Mouse (Mus musculus): ENCODE measurements around the gene Gm3435. TPM values are rescaled to one million over a fixed set of nuclear protein-coding genes. Genes with fewer than 3 reads are reported as not detected.

Gm3435 gene
- polyA plus RNA-seq (2015; fragmentation: Nextera tagmentation; extraction: Ambion mirVana) = 3.9 and 4.8 TPM in 2 replicates

DNA sequence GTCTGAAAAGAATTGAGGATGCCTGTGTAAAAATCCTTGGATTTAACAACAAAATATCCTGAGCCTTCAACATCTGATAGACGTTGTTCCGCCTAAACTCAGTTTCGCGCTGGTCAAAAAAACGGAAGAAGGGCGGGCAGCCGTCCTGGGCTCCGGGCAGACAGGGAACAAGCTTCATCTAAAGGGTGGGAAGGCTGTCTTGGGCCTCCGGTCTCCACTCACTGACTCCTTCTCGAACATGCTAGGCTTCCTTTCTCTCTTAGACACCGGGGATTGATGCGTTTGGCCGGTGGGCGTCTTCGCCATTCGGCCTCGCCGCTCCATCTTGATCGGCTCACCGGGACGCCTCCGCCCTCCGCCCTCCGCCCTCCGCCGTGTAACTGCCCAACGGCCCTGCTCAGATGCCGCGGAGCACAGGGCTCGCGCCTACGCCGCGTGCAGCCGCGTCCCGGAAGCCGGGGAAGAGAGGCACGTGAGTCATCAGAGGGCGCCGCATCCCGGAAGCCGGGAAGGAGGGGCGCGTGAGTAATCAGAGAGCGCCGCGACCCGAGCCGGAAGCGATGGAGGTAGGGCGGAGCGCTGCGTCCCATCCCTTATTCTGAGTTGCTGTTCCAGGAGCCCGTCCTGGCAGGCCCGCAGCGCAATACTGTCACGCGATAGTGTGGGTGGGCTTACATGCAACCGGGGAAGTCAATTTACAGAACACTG, at the start of gene Gm3435:
Gene Gm3435 (plus strand): TSS at position 471 of the 708 bp plus-strand sequence.

DNA sequence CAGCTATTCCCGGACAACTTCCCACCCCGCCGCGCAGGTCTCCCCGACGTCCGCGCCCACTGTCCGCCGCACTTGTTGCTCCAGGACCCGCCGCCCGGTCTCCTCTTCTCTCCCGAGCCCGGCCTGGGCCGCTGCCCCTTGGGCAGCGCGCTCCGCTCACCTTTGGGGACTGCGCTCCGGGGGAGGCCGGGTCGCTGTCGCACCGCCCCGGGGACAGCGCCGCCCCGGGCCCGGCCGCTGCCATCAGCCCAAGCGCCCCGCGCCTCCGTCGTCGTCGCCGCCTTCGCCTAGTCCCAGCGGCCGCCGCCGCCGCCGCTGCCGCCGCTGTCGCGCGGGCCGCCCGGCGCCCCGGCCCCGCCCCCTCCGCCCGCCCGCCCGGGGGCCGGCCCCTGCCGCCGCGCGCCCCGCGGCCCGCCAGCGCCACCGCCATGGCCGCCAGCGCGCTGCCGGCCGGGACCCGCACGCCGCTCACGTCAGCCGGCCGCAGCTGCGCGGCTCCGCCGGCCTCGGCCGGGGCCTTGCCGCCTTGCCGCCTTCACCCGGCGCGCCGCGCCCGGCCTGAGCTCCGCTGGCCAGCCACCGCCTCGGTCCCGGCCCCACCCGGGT, 48.9 kb upstream of the Gm3435 start, which contains the start of gene Phf10:
Gene Phf10 (minus strand): TSS at position 323 of the 606 bp plus-strand sequence.

DNA sequence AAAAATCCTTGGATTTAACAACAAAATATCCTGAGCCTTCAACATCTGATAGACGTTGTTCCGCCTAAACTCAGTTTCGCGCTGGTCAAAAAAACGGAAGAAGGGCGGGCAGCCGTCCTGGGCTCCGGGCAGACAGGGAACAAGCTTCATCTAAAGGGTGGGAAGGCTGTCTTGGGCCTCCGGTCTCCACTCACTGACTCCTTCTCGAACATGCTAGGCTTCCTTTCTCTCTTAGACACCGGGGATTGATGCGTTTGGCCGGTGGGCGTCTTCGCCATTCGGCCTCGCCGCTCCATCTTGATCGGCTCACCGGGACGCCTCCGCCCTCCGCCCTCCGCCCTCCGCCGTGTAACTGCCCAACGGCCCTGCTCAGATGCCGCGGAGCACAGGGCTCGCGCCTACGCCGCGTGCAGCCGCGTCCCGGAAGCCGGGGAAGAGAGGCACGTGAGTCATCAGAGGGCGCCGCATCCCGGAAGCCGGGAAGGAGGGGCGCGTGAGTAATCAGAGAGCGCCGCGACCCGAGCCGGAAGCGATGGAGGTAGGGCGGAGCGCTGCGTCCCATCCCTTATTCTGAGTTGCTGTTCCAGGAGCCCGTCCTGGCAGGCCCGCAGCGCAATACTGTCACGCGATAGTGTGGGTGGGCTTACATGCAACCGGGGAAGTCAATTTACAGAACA, 31.5 kb upstream of the Gm3435 start, which contains the start of the genes 9030025P20Rik and Gm3417:
Gene 9030025P20Rik (plus strand): TSS at position 107 of the 677 bp plus-strand sequence.
Gene Gm3417 (minus strand): TSS at position 429 of the 677 bp plus-strand sequence.

DNA sequence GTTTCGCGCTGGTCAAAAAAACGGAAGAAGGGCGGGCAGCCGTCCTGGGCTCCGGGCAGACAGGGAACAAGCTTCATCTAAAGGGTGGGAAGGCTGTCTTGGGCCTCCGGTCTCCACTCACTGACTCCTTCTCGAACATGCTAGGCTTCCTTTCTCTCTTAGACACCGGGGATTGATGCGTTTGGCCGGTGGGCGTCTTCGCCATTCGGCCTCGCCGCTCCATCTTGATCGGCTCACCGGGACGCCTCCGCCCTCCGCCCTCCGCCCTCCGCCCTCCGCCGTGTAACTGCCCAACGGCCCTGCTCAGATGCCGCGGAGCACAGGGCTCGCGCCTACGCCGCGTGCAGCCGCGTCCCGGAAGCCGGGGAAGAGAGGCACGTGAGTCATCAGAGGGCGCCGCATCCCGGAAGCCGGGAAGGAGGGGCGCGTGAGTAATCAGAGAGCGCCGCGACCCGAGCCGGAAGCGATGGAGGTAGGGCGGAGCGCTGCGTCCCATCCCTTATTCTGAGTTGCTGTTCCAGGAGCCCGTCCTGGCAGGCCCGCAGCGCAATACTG, 31.3 kb downstream of the Gm3435 start, which contains the start of the genes Ermard, Tcte3 and Gm3448:
Gene Ermard (plus strand): TSS at position 34 of the 555 bp plus-strand sequence.
Gene Tcte3 (minus strand): TSS at position 314 of the 555 bp plus-strand sequence.
Gene Gm3448 (minus strand): TSS at position 363 of the 555 bp plus-strand sequence.

Other genes starting within 250 kb of the Gm3435 start
- 7.1 and 9.6 TPM in 2 replicates for gene Wdr27, start 67.0 kb upstream of the Gm3435 start, polyA plus RNA-seq (2015; fragmentation: Nextera tagmentation; extraction: Ambion mirVana)
- gene 1600012H06Rik, start 67.0 kb upstream of the Gm3435 start, polyA plus RNA-seq (2015; fragmentation: Nextera tagmentation; extraction: Ambion mirVana) = 33.8 and 34.7 TPM in 2 replicates
- gene Phf10, start 48.9 kb upstream of the Gm3435 start, polyA plus RNA-seq (2015; fragmentation: Nextera tagmentation; extraction: Ambion mirVana) = 40.4 and 41.6 TPM in 2 replicates
- gene 9030025P20Rik, start 31.7 kb upstream of the Gm3435 start, polyA plus RNA-seq (2015; fragmentation: Nextera tagmentation; extraction: Ambion mirVana) = 3.8 and 4.6 TPM in 2 replicates
- 0.50 and 1.4 TPM in 2 replicates for gene Gm3417, start 31.4 kb upstream of the Gm3435 start, polyA plus RNA-seq (2015; fragmentation: Nextera tagmentation; extraction: Ambion mirVana)
- 37.7 and 40.3 TPM in 2 replicates for gene Ermard, start 31.0 kb downstream of the Gm3435 start, polyA plus RNA-seq (2015; fragmentation: Nextera tagmentation; extraction: Ambion mirVana)
- gene Tcte3, start 31.3 kb downstream of the Gm3435 start, polyA plus RNA-seq (2015; fragmentation: Nextera tagmentation; extraction: Ambion mirVana) = not detected in 2 replicates
- gene Gm3448, start 31.4 kb downstream of the Gm3435 start, polyA plus RNA-seq (2015; fragmentation: Nextera tagmentation; extraction: Ambion mirVana) = 1.9 and 2.4 TPM in 2 replicates